Mouse (Mus musculus) urinary bladder, adult 18-20 months (tissue): ENCODE measurements around the gene Ccl9.

ENCODE experiments used
- DNase-seq, 2 experiments: peaks; one replicate each; pipeline ENCODE4 v3.0.0; 2022; ENCODE audit warnings: low spot score in 2 of 2, mixed read lengths in 2 of 2

The Ccl9 gene

GRCm38 (mm10) chr11:83536831-83537230 lies 41.6 kb downstream of the Ccl9 start:
- DNase-seq: no peak

- peak; percentile 14 to 41 for DNase-seq
Observed at GRCm38 (mm10) chr11:83534609-83535423, 43.6 kb downstream of the Ccl9 start.

DNA sequence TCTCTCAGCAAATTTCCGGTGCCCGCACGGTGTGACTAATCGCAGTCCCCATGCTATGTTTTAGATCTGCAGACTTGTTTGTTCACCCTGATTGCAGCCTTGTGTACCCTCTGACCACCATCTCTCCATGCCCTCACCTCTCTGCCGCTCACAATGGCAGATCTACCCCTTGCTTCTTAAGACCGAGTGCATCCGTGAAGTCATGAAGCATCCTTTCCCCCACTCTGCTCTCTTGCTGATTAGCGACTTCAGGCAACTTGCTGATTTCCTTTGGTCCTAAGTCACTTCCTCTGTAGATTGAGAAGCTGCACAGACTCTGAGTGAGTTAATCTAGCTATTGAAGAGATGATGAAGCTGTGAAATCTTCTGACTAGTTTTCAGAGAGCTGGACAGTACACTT lies 44.3 kb downstream of the Ccl9 start:
- DNase-seq: no peak

DNA sequence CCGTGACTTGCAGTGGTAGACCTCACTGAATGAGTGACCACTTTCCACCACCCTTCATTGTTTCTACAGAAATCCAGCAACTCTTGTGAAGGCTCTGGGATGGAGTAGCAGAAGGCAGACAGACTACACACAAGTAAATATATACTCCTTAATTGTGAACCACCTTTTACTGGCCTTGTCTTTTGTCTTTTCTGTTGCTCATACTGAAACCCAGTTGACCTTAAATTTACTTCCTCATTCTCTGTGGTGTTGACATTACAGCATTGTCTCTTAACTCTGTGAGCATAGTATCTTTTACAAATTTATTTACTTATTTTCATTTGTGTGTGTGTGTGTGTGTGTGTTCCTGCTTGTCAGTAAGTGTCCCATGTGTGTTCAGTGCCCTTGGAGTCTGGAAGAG lies 45.2 kb downstream of the Ccl9 start:
- DNase-seq: no peak

- DNase-seq: no peak
Observed at GRCm38 (mm10) chr11:83530360-83530759, 48.1 kb downstream of the Ccl9 start, which contains the start of gene Ccl5. TSS of gene Ccl5 (minus strand) at chr11:83530518.

DNA sequence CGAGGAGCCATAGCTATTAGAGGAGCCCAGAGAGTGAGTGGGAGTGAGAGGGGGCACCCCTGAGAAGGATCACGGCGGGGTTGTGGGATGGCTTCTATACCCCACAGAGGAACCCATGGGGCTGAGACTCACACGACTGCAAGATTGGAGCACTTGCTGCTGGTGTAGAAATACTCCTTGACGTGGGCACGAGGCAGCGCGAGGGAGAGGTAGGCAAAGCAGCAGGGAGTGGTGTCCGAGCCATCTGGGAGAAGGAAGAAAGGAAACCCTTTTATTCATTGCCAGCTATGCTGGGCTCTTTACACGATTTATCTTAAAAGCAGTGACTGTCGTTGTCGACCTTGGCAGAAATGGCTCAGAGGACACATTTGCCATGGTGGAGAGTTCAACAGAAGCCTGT lies 49.4 kb downstream of the Ccl9 start:
- DNase-seq: no peak
